Mouse (Mus musculus) limb, embryonic 14.5 days (tissue): Measurements from ENCODE around the gene Nfkbia. TPM values are rescaled to one million over a fixed set of nuclear protein-coding genes. Genes with fewer than 3 reads are reported as not detected.
A peak's percentile ranks its signal among the peaks of the same experiment; 100 is the strongest.

Experiments
- ATAC-seq: fragments of 200-750 bp; cut with Nextera tagmentation; 2 replicates; pipeline ENCODE4 v1.8.0; 2017; ENCODE audit warnings: low read depth, moderate number of reproducible peaks, moderate TSS enrichment; ENCODE audit not compliant: low FRiP score
- DNase-seq: peaks from one replicate; pipeline ENCODE4 v3.0.0-alpha.2; 2015; ENCODE audit warnings: low spot score
- H3K27ac ChIP-seq: fragments of 300-500 bp; sonication (generic); replicated peaks from 2 replicates; pipeline ENCODE4 v1.5.1; 2014; ENCODE audit warnings: low read depth, mild to moderate bottlenecking, low read length, moderate library complexity, mixed read lengths
- H3K27me3 ChIP-seq: fragments of 300-500 bp; sonication (generic); 2 replicates; pipeline ENCODE4 v1.6.1; 2014; ENCODE audit warnings: low read length, mixed read lengths; ENCODE audit not compliant: control insufficient read depth, insufficient read depth
- H3K36me3 ChIP-seq: fragments of 300-500 bp; sonication (generic); 2 replicates; pipeline ENCODE4 v1.6.1; 2014; ENCODE audit warnings: mild to moderate bottlenecking, low read length, moderate library complexity, mixed read lengths; ENCODE audit not compliant: control insufficient read depth, insufficient read depth
- H3K4me1 ChIP-seq: fragments of 300-500 bp; sonication (generic); 2 replicates; pipeline ENCODE4 v1.6.1; 2014; ENCODE audit warnings: antibody characterized with exemption, low read length, mixed read lengths; ENCODE audit not compliant: control insufficient read depth, insufficient read depth
- H3K4me2 ChIP-seq: fragments of 300-500 bp; sonication (generic); replicated peaks from 2 replicates; pipeline ENCODE4 v1.6.1; 2014; ENCODE audit warnings: low read depth, mild to moderate bottlenecking, low read length, moderate library complexity; ENCODE audit not compliant: severe bottlenecking
- H3K4me3 ChIP-seq: fragments of 300-500 bp; sonication (generic); replicated peaks from 2 replicates; pipeline ENCODE4 v1.5.1; 2014; ENCODE audit warnings: low read length
- H3K9ac ChIP-seq: fragments of 300-500 bp; sonication (generic); 2 replicates; pipeline ENCODE4 v1.6.1; 2014; ENCODE audit warnings: mild to moderate bottlenecking, low read depth, low read length, moderate library complexity; ENCODE audit not compliant: severe bottlenecking
- H3K9me3 ChIP-seq: fragments of 300-500 bp; sonication (generic); 2 replicates; pipeline ENCODE4 v1.6.1; 2016; ENCODE audit warnings: low read length; ENCODE audit not compliant: control insufficient read depth
- POLR2A ChIP-seq: fragments of 200-500 bp; IDR thresholded peaks from 2 replicates; pipeline ENCODE4 v1.8.0; 2012; ENCODE audit warnings: inconsistent platforms, mild to moderate bottlenecking, moderate library complexity, borderline replicate concordance; ENCODE audit not compliant: insufficient read depth, insufficient read length; ENCODE audit errors: extremely low read depth
- WGBS: fragments of 180-500 bp; shearing (Covaris S2); extraction: QIAGEN DNeasy Blood & Tissue Kit; methylation state at CpG from one replicate; pipeline ENCODE4 v1.1.7; 2014; 5-methylcytosine and 5-hydroxymethylcytosine counted together
- polyA plus RNA-seq, 2 experiments: library from polyadenylated mRNA; depleted of rRNA in 1 of 2; stranded (reverse) in 1 of 2; unstranded in 1 of 2; fragments of >200 nt; fragmentation: Nextera tagmentation in 1 of 2; extraction: Ambion mirVana in 1 of 2; gene quantifications; 2 replicates each; pipeline versions ENCODE4 v1.2.1 to v1.2.3; 2012 to 2014

Gene Nfkbia
- polyA plus RNA-seq, 2 experiments: 76.0 to 111 TPM

GRCm38 (mm10) chr12:55493381-55493780, 934 bp upstream of the Nfkbia start:
- peak overlapping the region; percentile 100 for H3K27ac ChIP-seq
- WGBS: 37% methylated on average over 8 of the region's 8 CpGs
- H3K4me2 ChIP-seq: peak overlapping the region; percentile 92
- H3K36me3 ChIP-seq: peaks cover 32% of the 10 kb centered on the region
- DNase-seq: no peak
- no peak for TF ChIP-seq POLR2A
- H3K4me1 ChIP-seq: peaks cover 40% of the 10 kb centered on the region
- peak overlapping the region; percentile 85 for H3K4me3 ChIP-seq
- no peaks in the 10 kb centered on the region for H3K27me3 ChIP-seq
- peak overlapping the region; percentile 99 for H3K9ac ChIP-seq
- ATAC-seq: no peak
- H3K9me3 ChIP-seq: no peaks in the 10 kb centered on the region

- H3K36me3 ChIP-seq: peaks cover 36% of the 10 kb centered on the region
- TF ChIP-seq POLR2A: no peak
- peak overlapping the region; percentile 92 for H3K4me2 ChIP-seq
- H3K9ac ChIP-seq: peak overlapping the region; percentile 99
- ATAC-seq (no peak), DNase-seq (no peak)
- no peaks in the 10 kb centered on the region for H3K27me3 ChIP-seq
- peak overlapping the region; percentile 100 for H3K27ac ChIP-seq
- H3K4me3 ChIP-seq: peak overlapping the region; percentile 85
- under 1% methylated on average over 12 of the region's 12 CpGs for WGBS
- H3K4me1 ChIP-seq: peaks cover 40% of the 10 kb centered on the region
- H3K9me3 ChIP-seq: no peaks in the 10 kb centered on the region
These were observed 494 bp upstream of the Nfkbia start for GRCm38 (mm10) chr12:55492941-55493340.

- ATAC-seq (peak; percentile 86), DNase-seq (peak; percentile 94)
- 2% methylated on average over 35 of the region's 57 CpGs for WGBS
- TF ChIP-seq POLR2A: no peak
- Histone ChIP-seq H3K4me2 (peak overlapping the region; percentile 92), H3K27me3 (no peaks in the 10 kb centered on the region), H3K36me3 (peaks cover 48% of the 10 kb centered on the region), H3K27ac (peak overlapping the region; percentile 100), H3K9ac (peak overlapping the region; percentile 99), H3K4me1 (peaks cover 40% of the 10 kb centered on the region), H3K9me3 (no peaks in the 10 kb centered on the region), H3K4me3 (peak overlapping the region; percentile 85)
These were observed 797 bp downstream of the Nfkbia start for GRCm38 (mm10) chr12:55491516-55492183.

GRCm38 (mm10) chr12:55490722-55491449, 1.6 kb downstream of the Nfkbia start:
- no peak for ATAC-seq
- Histone ChIP-seq H3K36me3 (peaks cover 56% of the 10 kb centered on the region), H3K27me3 (no peaks in the 10 kb centered on the region), H3K4me1 (peaks cover 40% of the 10 kb centered on the region), H3K4me2 (peak overlapping the region; percentile 92), H3K4me3 (peak overlapping the region; percentile 85), H3K27ac (peak overlapping the region; percentile 100; the same call in 1 of the 2 replicates), H3K9ac (peak overlapping the region; percentile 99), H3K9me3 (no peaks in the 10 kb centered on the region)
- TF ChIP-seq POLR2A: no peak
- 70% methylated on average over 13 of the region's 13 CpGs for WGBS
- DNase-seq: no peak

GRCm38 (mm10) chr12:55489986-55490721, 2.3 kb downstream of the Nfkbia start:
- 69% methylated on average over 14 of the region's 14 CpGs for WGBS
- H3K9me3 ChIP-seq: no peaks in the 10 kb centered on the region
- 0 out of 2 replicates have a peak overlapping the region, but pooled peaks have one; percentile 99 for H3K9ac ChIP-seq
- no peak for DNase-seq
- H3K27ac ChIP-seq: no peak overlapping the region
- peak overlapping the region; percentile 85 for H3K4me3 ChIP-seq
- no peak for TF ChIP-seq POLR2A
- peaks cover 62% of the 10 kb centered on the region for H3K36me3 ChIP-seq
- peak overlapping the region; percentile 92 for H3K4me2 ChIP-seq
- no peak for ATAC-seq
- H3K27me3 ChIP-seq: no peaks in the 10 kb centered on the region
- H3K4me1 ChIP-seq: peaks cover 37% of the 10 kb centered on the region
